Mouse (Mus musculus): ENCODE measurements around the gene Mrpl20.

GRCm38 (mm10) chr4:155848434-155849095 lies 45.9 kb downstream of the Mrpl20 start:
- no peak for TF ChIP-seq CTCF (IDR thresholded peaks at IDR 0.05; ENCODE audit: borderline replicate concordance, insufficient read depth, low read depth, low read length)
- no peak for TF ChIP-seq POLR2A (IDR thresholded peaks at IDR 0.05; ENCODE audit: borderline replicate concordance, insufficient read depth, low read length)
